Mouse (Mus musculus): ENCODE measurements around the gene Rgl1. TPM values are rescaled to one million over a fixed set of nuclear protein-coding genes. Genes with fewer than 3 reads are reported as not detected.

Rgl1 gene
- polyA plus RNA-seq, 1 experiment from 2014 or later: 36.3 TPM

DNA sequence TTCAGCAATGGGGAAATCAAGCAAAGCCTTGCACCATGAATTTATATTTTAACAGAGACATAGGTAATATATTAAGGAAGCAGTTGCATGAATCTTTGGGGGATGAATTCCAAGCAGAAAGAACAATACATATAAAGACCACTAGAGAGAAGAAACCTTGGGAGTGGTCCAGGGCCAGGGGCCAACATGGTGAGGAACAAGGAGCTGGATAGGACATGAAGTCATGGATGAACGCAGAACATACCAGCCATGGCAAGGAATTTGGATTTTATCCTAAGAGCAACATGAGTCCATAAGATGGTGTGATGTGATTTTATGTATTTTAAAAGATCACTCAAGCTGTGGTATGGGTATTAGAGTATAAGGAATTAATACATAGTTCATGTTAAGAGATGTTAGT is 273.9 kb downstream of the Rgl1 start:
- 78% methylated on average over 1 of the region's 1 CpGs for WGBS
- Histone ChIP-seq H3K27ac (replicated peaks) (no peak overlapping the region), H3K9ac (no peak overlapping the region), H3K9me3 (replicated peaks) (no peaks in the 10 kb centered on the region), H3K27me3 (no peaks in the 10 kb centered on the region), H3K4me1 (peaks cover 3% of the 10 kb centered on the region; the same call in 1 of the 2 replicates), H3K4me2 (replicated peaks) (no peak overlapping the region), H3K36me3 (no peaks in the 10 kb centered on the region), H3K4me3 (replicated peaks) (no peak overlapping the region)
- ATAC-seq (ENCODE audit: insufficient number of reproducible peaks, low FRiP score, low TSS enrichment, low read depth): no peak

DNA sequence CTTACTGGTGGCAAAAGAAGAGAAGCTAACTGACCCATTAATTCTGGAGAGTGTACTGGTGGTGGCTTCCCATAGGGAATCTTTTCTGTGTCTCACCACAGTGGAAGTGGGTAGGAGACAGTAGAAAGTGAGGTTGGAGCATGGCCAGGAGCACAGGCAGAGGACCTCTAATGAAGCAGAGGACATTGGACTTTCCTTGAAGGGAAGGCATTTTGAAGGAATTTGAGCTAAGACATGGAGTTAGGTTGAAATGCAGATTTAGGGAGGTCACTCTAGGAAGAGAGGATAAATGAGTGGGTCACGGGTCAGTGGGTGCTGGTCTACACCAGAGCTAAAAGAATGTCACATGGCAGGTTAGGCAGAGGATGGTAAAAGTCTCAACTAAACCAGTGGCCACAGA is 275.3 kb downstream of the Rgl1 start:
- H3K4me3 ChIP-seq (replicated peaks): no peak overlapping the region
- H3K9me3 ChIP-seq (replicated peaks): no peaks in the 10 kb centered on the region
- H3K36me3 ChIP-seq: no peaks in the 10 kb centered on the region
- no peaks in the 10 kb centered on the region for H3K27me3 ChIP-seq
- no peak overlapping the region for H3K27ac ChIP-seq (replicated peaks)
- 78% methylated on average over 1 of the region's 1 CpGs for WGBS
- H3K4me1 ChIP-seq: no peaks in the 10 kb centered on the region
- no peak overlapping the region for H3K9ac ChIP-seq
- no peak overlapping the region for H3K4me2 ChIP-seq (replicated peaks)
- ATAC-seq (ENCODE audit: insufficient number of reproducible peaks, low FRiP score, low TSS enrichment, low read depth): no peak

GRCm38 (mm10) chr1:152476126-152476525 is 290.0 kb downstream of the Rgl1 start:
- ATAC-seq (ENCODE audit: insufficient number of reproducible peaks, low FRiP score, low TSS enrichment, low read depth): no peak
- H3K9ac ChIP-seq: no peak overlapping the region
- no peak overlapping the region for H3K4me3 ChIP-seq (replicated peaks)
- no peaks in the 10 kb centered on the region for H3K9me3 ChIP-seq (replicated peaks)
- H3K4me1 ChIP-seq: no peaks in the 10 kb centered on the region
- no peak overlapping the region for H3K4me2 ChIP-seq (replicated peaks)
- H3K27ac ChIP-seq (replicated peaks): no peak overlapping the region
- 79% methylated on average over 4 of the region's 4 CpGs for WGBS
- no peaks in the 10 kb centered on the region for H3K36me3 ChIP-seq
- no peaks in the 10 kb centered on the region for H3K27me3 ChIP-seq

DNA sequence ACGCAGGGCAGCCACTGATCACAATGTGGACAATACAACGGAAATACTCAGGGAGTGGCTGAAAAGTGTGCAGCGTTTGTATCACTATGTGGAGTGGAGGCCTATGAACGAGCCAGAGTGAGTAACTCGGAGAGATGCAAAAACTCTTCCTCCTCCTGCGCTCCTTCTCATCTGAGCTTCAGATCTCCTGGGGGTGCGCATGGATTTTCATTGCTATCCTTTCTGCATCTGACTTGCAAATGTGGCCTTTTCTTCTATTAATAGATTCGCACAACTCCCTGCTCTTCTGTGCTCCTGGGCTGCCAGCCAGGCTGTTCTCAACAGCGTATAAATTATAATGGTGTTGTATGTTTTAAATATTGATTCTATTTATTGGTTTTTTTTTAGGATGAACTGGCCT is 297.7 kb downstream of the Rgl1 start:
- ATAC-seq (ENCODE audit: insufficient number of reproducible peaks, low FRiP score, low TSS enrichment, low read depth): no peak
- 57% methylated on average over 9 of the region's 9 CpGs for whole genome bisulfite sequencing
- Histone ChIP-seq H3K4me2 (replicated peaks) (no peak overlapping the region), H3K4me1 (0 out of 2 replicates have a peak, but pooled peaks cover 2% of the 10 kb centered on the region), H3K27me3 (no peaks in the 10 kb centered on the region), H3K27ac (replicated peaks) (peak overlapping the region; percentile 13; the same call in 1 of the 2 replicates), H3K4me3 (replicated peaks) (no peak overlapping the region), H3K9ac (no peak overlapping the region), H3K9me3 (replicated peaks) (no peaks in the 10 kb centered on the region), H3K36me3 (no peaks in the 10 kb centered on the region)

Other genes starting within 250 kb of the Rgl1 start
- 0.34 and 0.37 TPM in 2 replicates for gene Apobec4, start 15.8 kb downstream of the Rgl1 start, polyA plus RNA-seq (2015; fragmentation: Nextera tagmentation; extraction: Ambion mirVana)
- 249 and 256 TPM in 2 replicates for gene Arpc5, start 191 bp upstream of the Rgl1 start, polyA plus RNA-seq (2015; fragmentation: Nextera tagmentation; extraction: Ambion mirVana)
- gene Ncf2, start 33.8 kb upstream of the Rgl1 start, polyA plus RNA-seq (2015; fragmentation: Nextera tagmentation; extraction: Ambion mirVana): 6.5 and 6.7 TPM in 2 replicates
- 27.0 and 27.6 TPM in 2 replicates for gene Smg7, start 136.3 kb upstream of the Rgl1 start, polyA plus RNA-seq (2015; fragmentation: Nextera tagmentation; extraction: Ambion mirVana)
- gene Nmnat2, start 188.6 kb upstream of the Rgl1 start, polyA plus RNA-seq (2015; fragmentation: Nextera tagmentation; extraction: Ambion mirVana): 2.5 and 2.8 TPM in 2 replicates

All from embryonic facial prominence, embryonic 15.5 days (tissue).